Mouse (Mus musculus) forelimb bud, embryonic 11.5 days (tissue): ENCODE measurements at regions not wholly inside any gene's neighbourhood (a gene's known extent, or its start where the extent isn't known, plus 50 kb on each side); places are given as distances from the start of the nearest gene placed in this dataset.

Experiments
- DNase-seq: peaks from one replicate; pipeline ENCODE4 v3.0.0-alpha.2; 2012; ENCODE audit warnings: low read depth, low spot score

GRCm38 (mm10) chr16:26169382-26169781 lies 63.8 kb upstream of the P3h2 start:
- no peak for DNase-seq

GRCm38 (mm10) chr16:26168216-26168615 lies 62.6 kb upstream of the P3h2 start:
- DNase-seq: no peak

- DNase-seq: no peak
Measured at GRCm38 (mm10) chr16:26164066-26164465, 58.5 kb upstream of the P3h2 start.

GRCm38 (mm10) chr16:26163401-26163800 lies 57.8 kb upstream of the P3h2 start:
- DNase-seq: no peak

GRCm38 (mm10) chr16:26157606-26158005 lies 52.0 kb upstream of the P3h2 start:
- DNase-seq: no peak
